Mouse (Mus musculus) kidney, embryonic 15.5 days (tissue): ENCODE measurements around the gene Olfr1223. TPM values are rescaled to one million over a fixed set of nuclear protein-coding genes. Genes with fewer than 3 reads are reported as not detected.
"Not testable (repeated sequence)": the region's sequence is repeated elsewhere in the genome, so short reads cannot be mapped to it uniquely, and the experiment has no call there.

Experiments
- ATAC-seq: fragments of 200-750 bp; cut with Nextera tagmentation; replicated peaks from 2 replicates; pipeline ENCODE4 v1.8.0; 2017; ENCODE audit warnings: moderate TSS enrichment; ENCODE audit not compliant: low FRiP score
- H3K27ac ChIP-seq: fragments of 300-500 bp; sonication (generic); 2 replicates; pipeline ENCODE4 v1.5.1; 2015; ENCODE audit warnings: mild to moderate bottlenecking, inconsistent platforms
- H3K27me3 ChIP-seq: fragments of 300-500 bp; sonication (generic); 2 replicates; pipeline ENCODE4 v1.6.1; 2015; ENCODE audit warnings: inconsistent platforms
- H3K36me3 ChIP-seq: fragments of 300-500 bp; sonication (generic); 2 replicates; pipeline ENCODE4 v1.6.1; 2015; ENCODE audit warnings: inconsistent platforms
- H3K4me1 ChIP-seq: fragments of 300-500 bp; sonication (generic); 2 replicates; pipeline ENCODE4 v1.6.1; 2015; ENCODE audit warnings: inconsistent platforms
- H3K4me2 ChIP-seq: fragments of 300-500 bp; sonication (generic); 2 replicates; pipeline ENCODE4 v1.6.1; 2015; ENCODE audit warnings: moderate library complexity, mild to moderate bottlenecking, inconsistent platforms
- H3K4me3 ChIP-seq: fragments of 300-500 bp; sonication (generic); replicated peaks from 2 replicates; pipeline ENCODE4 v1.5.1; 2015; ENCODE audit warnings: mild to moderate bottlenecking, inconsistent platforms
- H3K9ac ChIP-seq: fragments of 300-500 bp; sonication (generic); 2 replicates; pipeline ENCODE4 v1.6.1; 2015; ENCODE audit warnings: mild to moderate bottlenecking, inconsistent platforms
- H3K9me3 ChIP-seq: fragments of 300-500 bp; sonication (generic); replicated peaks from 2 replicates; pipeline ENCODE4 v1.6.1; 2016; ENCODE audit warnings: inconsistent platforms
- WGBS: fragments of 180-500 bp; shearing (Covaris S2); methylation state at CpG from one replicate; pipeline ENCODE4 v1.1.7; 2015; ENCODE audit warnings: mixed read lengths; 5-methylcytosine and 5-hydroxymethylcytosine counted together
- polyA plus RNA-seq: library from polyadenylated mRNA; unstranded; fragments of >200 nt; fragmentation: Nextera tagmentation; extraction: Ambion mirVana; gene quantifications from 2 replicates; pipeline ENCODE4 v1.2.1, GENCODE M21; 2015

Olfr1223 gene
- not detected in 2 replicates for polyA plus RNA-seq

- 80% methylated on average over 1 of the region's 1 CpGs for WGBS
- Histone ChIP-seq H3K9ac (no peak within 1 kb of the TSS), H3K4me2 (no peak within 1 kb of the TSS), H3K27me3 (no peaks in the 10 kb centered on the region), H3K4me3 (no peak within 1 kb of the TSS), H3K4me1 (no peaks in the 10 kb centered on the region), H3K27ac (no peak within 1 kb of the TSS), H3K9me3 (no peaks in the 10 kb centered on the region), H3K36me3 (no peaks in the 10 kb centered on the region)
- ATAC-seq: no peak
Measured at GRCm38 (mm10) chr2:89151460-89151859, at the start of gene Olfr1223. TSS of gene Olfr1223 (minus strand) at chr2:89151560.

- 69% methylated on average over 2 of the region's 2 CpGs for WGBS
- H3K9me3 ChIP-seq: no peaks in the 10 kb centered on the region
- no peak for ATAC-seq
Measured at GRCm38 (mm10) chr2:89199948-89200347, 48.6 kb upstream of the Olfr1223 start, which contains the start of gene Olfr1226. TSS of gene Olfr1226 (minus strand) at chr2:89200048.

GRCm38 (mm10) chr2:89196325-89196982 lies 45.1 kb upstream of the Olfr1223 start:
- Histone ChIP-seq H3K4me1 (no peaks in the 10 kb centered on the region), H3K27ac (no peak overlapping the region), H3K9me3 (no peaks in the 10 kb centered on the region), H3K4me2 (no peak overlapping the region), H3K27me3 (no peaks in the 10 kb centered on the region), H3K36me3 (no peaks in the 10 kb centered on the region), H3K4me3 (no peak overlapping the region), H3K9ac (no peak overlapping the region)
- no peak for ATAC-seq
- WGBS: 84% methylated on average over 3 of the region's 3 CpGs

More at GRCm38 (mm10) chr2:89199948-89200347, 48.6 kb upstream of the Olfr1223 start, which contains the start of gene Olfr1226:
- H3K9ac ChIP-seq: no peak within 1 kb of the TSS
- no peaks in the 10 kb centered on the region for H3K36me3 ChIP-seq
- no peaks in the 10 kb centered on the region for H3K4me1 ChIP-seq
- no peak within 1 kb of the TSS for H3K27ac ChIP-seq
- H3K4me3 ChIP-seq: no peak within 1 kb of the TSS
- H3K27me3 ChIP-seq: no peaks in the 10 kb centered on the region
- H3K4me2 ChIP-seq: no peak within 1 kb of the TSS

GRCm38 (mm10) chr2:89174569-89174968 lies 23.2 kb upstream of the Olfr1223 start, which contains the start of gene Olfr1225:
TSS of gene Olfr1225 (minus strand) at chr2:89174669.
- ATAC-seq: no peak
- Histone ChIP-seq H3K4me2 (no peak within 1 kb of the TSS), H3K9me3 (no peaks in the 10 kb centered on the region), H3K9ac (no peak within 1 kb of the TSS), H3K36me3 (no peaks in the 10 kb centered on the region), H3K27me3 (no peaks in the 10 kb centered on the region), H3K4me3 (no peak within 1 kb of the TSS), H3K27ac (no peak within 1 kb of the TSS), H3K4me1 (no peaks in the 10 kb centered on the region)
- WGBS: 84% methylated on average over 1 of the region's 1 CpGs

GRCm38 (mm10) chr2:89164711-89165110 lies 13.4 kb upstream of the Olfr1223 start:
- H3K27me3 ChIP-seq, H3K9me3 ChIP-seq, H3K4me3 ChIP-seq, ATAC-seq, H3K4me1 ChIP-seq, H3K4me2 ChIP-seq, H3K27ac ChIP-seq, H3K9ac ChIP-seq, H3K36me3 ChIP-seq: not testable (repeated sequence)
- WGBS: 90% methylated on average over 4 of the region's 4 CpGs

GRCm38 (mm10) chr2:89163991-89164390 lies 12.6 kb upstream of the Olfr1223 start, which contains the start of gene Olfr1224-ps1:
TSS of gene Olfr1224-ps1 (minus strand) at chr2:89164091.
- 88% methylated on average over 8 of the region's 8 CpGs for WGBS
- not testable (repeated sequence) for H3K27me3 ChIP-seq, ATAC-seq, H3K4me3 ChIP-seq, H3K27ac ChIP-seq, H3K9ac ChIP-seq, H3K4me1 ChIP-seq, H3K36me3 ChIP-seq, H3K9me3 ChIP-seq, H3K4me2 ChIP-seq

- Histone ChIP-seq H3K4me2 (no peak within 1 kb of the TSS), H3K36me3 (no peaks in the 10 kb centered on the region), H3K9me3 (no peaks in the 10 kb centered on the region), H3K4me3 (no peak within 1 kb of the TSS), H3K27me3 (no peaks in the 10 kb centered on the region), H3K27ac (no peak within 1 kb of the TSS), H3K4me1 (no peaks in the 10 kb centered on the region), H3K9ac (no peak within 1 kb of the TSS)
- WGBS: 79% methylated on average over 3 of the region's 3 CpGs
- ATAC-seq: no peak
Measured at GRCm38 (mm10) chr2:89132954-89133353, 18.4 kb downstream of the Olfr1223 start, which contains the start of gene Olfr1222. TSS of gene Olfr1222 (minus strand) at chr2:89133054.

- 85% methylated on average over 2 of the region's 2 CpGs for WGBS
- Histone ChIP-seq H3K27ac (no peak within 1 kb of the TSS), H3K36me3 (no peaks in the 10 kb centered on the region), H3K27me3 (no peaks in the 10 kb centered on the region), H3K9me3 (no peaks in the 10 kb centered on the region), H3K4me1 (no peaks in the 10 kb centered on the region), H3K4me2 (no peak within 1 kb of the TSS), H3K4me3 (no peak within 1 kb of the TSS), H3K9ac (no peak within 1 kb of the TSS)
- ATAC-seq: no peak
Measured at GRCm38 (mm10) chr2:89117183-89117582, 34.2 kb downstream of the Olfr1223 start, which contains the start of gene Olfr1221. TSS of gene Olfr1221 (minus strand) at chr2:89117283.

GRCm38 (mm10) chr2:89106735-89107134 lies 44.6 kb downstream of the Olfr1223 start, which contains the start of gene Olfr1220:
TSS of gene Olfr1220 (minus strand) at chr2:89106835.
- Histone ChIP-seq H3K4me3 (no peak within 1 kb of the TSS), H3K4me2 (no peak within 1 kb of the TSS), H3K27me3 (no peaks in the 10 kb centered on the region), H3K9ac (no peak within 1 kb of the TSS), H3K27ac (no peak within 1 kb of the TSS), H3K4me1 (no peaks in the 10 kb centered on the region), H3K9me3 (no peaks in the 10 kb centered on the region; the same call in 1 of the 2 replicates), H3K36me3 (no peaks in the 10 kb centered on the region)
- no peak for ATAC-seq
- 81% methylated on average over 3 of the region's 3 CpGs for WGBS

- Histone ChIP-seq H3K27ac (no peak overlapping the region), H3K36me3 (no peaks in the 10 kb centered on the region), H3K9ac (no peak overlapping the region), H3K27me3 (no peaks in the 10 kb centered on the region), H3K4me2 (no peak overlapping the region), H3K9me3 (no peaks in the 10 kb centered on the region; the same call in 1 of the 2 replicates), H3K4me3 (no peak overlapping the region), H3K4me1 (no peaks in the 10 kb centered on the region)
- ATAC-seq: no peak
Measured at GRCm38 (mm10) chr2:89105651-89106050, 45.7 kb downstream of the Olfr1223 start.

- H3K4me1 ChIP-seq: no peaks in the 10 kb centered on the region
- H3K4me2 ChIP-seq: no peak overlapping the region
- H3K27me3 ChIP-seq: no peaks in the 10 kb centered on the region
- H3K9ac ChIP-seq: no peak overlapping the region
- no peak for ATAC-seq
- no peaks in the 10 kb centered on the region for H3K36me3 ChIP-seq
- H3K9me3 ChIP-seq: no peaks in the 10 kb centered on the region
- no peak overlapping the region for H3K27ac ChIP-seq
- H3K4me3 ChIP-seq: no peak overlapping the region
- WGBS: 100% methylated on average over 1 of the region's 1 CpGs
Measured at GRCm38 (mm10) chr2:89093848-89094247, 57.5 kb downstream of the Olfr1223 start.
